Mouse (Mus musculus) right cerebral cortex, postnatal 14 days (tissue): ENCODE results near the gene Nop53.
A peak's percentile ranks its signal among the peaks of the same experiment; 100 is the strongest.

Experiments used
- DNase-seq: peaks from one replicate; pipeline ENCODE4 v3.0.0; 2022

Nop53 gene

DNA sequence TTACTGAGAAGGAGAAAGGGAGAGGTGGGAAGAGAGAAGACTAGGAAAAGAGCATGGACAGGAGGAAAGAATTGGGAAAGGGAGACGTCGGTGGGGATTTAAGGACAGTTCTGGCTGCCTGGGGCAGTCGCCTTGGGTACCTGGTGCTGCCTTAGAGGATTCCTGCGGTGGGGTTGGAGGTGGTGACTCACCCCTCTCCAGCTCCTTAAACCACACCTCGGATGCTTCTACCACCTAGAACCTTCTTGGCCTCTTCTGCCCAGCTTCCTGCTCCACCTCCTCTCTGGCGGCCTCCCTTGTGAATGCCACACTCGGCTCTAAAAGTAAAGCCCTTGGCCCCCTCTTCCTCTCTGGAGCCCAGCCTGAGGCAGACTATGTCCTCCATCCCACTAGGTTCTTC is 9.6 kb upstream of the Nop53 start:
- no peak for DNase-seq

DNA sequence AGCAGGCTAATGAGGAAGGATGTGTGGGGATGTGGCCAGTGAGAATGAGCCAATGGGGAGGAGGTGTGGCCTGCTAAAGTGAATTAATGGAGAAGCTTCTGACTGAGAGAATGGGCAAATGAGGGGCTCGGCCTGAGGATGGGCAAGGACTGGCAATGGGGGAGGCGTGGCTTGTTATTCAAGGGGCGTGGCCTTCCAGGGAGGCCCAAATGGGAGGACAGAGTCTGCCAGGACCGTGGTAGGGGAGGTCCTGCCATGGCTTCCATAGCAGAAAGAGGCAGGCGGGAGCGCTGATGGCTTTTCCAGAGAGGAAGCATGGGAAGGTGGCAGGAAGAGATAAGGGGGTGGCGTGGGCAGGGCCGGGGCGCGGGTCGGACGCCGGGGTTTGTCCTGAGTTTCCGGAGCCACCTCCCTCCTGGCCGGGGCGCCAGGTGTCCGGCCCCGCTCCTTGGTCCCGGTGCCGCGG is 9.1 kb upstream of the Nop53 start:
- DNase-seq, result no peak

DNA sequence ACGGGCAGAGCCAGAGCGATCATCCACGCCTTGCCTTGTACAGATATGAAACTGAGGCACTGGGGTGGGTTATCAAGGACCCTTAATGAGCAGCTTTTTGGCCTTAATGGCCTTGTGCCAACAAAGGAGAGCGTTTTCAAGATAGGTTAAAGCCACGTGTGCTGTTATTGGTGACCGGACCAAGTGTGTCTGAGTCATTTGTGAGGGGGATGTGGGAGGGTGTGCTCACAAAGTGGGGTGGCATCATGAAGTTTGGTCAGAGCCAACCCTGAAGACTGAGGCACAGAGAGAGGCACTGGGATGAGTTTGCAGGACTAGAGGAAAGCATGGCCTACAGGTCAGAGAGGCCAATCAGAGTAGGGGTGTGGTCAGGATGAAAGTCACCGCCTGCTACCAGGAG is 8.6 kb upstream of the Nop53 start:
- no peak for DNase-seq

DNA sequence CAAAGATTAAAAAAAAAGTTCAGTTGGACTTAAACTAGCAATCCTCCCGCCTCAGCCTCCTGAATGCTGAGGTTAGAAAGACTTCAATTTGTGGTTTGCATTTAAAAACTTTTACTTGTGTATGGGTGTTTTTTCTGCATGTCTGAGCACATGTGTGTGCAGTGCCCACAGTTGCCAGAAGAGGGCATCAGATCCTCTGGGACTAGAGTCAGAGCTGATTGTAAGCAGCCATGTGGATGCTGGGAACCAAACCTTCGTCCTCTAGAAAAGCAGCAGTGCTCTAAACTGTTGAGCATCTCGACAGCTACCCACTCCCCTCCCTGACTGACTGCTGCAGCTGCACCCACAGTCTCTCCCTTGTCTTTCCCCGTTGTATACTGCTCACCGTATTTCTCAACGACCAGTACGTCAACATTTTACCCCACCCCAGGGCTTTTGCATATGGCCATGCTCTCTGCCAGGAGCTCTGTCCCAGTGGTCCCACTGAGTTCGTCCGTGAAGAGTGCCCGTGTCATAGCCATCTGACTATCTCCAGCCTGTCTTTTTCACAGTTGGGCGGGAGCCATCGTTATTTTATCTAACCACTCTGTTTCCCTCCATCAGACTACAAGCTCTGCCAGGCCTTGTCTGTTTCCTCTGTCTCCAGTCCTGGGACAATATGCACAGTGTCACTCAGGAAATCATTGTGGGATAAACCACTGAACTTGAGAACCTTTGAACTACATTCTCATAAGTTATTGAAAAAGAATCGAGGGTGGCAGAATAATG is 7.6 kb upstream of the Nop53 start:
- no peak for DNase-seq

DNA sequence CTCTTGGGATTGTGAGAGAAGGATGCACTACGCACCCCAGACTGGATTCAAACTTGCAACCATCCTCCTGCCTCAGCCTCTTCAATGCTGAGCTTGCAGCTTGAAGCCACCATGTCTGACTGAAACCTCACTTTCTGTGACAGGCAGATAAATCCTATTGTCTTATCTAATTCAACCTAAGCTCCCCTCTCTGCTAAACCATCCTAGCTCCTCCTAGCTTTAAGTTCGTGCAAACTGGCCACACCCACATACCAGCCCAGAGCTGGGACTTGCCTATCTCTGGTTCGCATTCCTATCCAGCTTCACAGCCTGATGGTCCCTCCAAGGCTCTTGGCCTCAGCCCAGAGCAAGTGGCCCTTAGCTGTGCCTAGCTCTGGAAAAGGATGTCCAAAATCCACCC is 6.5 kb upstream of the Nop53 start:
- no peak for DNase-seq

DNA sequence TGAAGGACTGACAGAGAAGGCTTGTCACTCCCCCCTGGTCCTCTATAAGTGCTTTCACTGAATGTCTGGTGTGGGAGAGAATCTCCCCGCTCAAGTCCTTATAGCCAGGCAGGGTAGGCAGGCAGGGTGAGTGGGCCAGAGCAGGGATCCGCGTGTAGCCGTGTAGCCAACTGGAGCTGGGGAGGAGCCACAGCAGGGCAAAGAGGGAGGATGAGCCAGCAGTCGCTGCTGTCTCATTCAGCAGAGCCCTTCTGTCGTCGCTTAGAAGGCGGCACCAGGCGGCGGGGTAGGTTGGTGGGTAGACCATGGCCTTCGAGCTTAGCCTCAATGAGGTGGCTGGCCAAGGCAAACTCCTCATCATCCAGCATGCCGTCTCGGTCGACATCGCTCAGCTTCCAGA is 4.1 kb upstream of the Nop53 start:
- DNase-seq, result no peak

DNA sequence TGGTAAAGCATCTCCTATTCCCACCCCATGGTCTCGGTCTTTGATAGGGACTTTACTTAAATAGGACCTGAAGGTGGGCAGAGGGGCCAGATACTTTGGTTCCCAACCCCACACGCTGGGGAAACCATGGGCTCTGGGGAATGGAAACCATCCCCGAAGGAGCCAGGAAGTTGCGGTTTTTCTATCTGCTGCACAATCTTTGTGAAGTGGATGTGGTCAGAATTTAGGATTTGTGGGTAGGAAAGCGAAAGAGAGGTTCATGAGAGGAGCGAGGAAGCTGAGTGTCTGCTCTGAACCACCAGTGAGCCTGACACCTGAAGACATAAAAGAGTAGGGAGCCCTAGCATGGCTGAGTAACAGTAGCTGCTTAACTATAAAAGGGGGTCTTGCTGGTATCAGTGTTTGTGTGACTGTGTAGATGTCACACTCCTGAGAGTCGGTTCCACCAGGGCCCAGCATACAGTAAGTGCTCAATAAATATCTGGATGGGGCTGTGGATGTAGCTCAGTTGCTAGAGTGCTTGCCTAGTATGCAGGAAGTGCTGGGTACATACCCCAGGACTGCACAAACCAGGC is 3.4 kb upstream of the Nop53 start:
- DNase-seq, result no peak

DNA sequence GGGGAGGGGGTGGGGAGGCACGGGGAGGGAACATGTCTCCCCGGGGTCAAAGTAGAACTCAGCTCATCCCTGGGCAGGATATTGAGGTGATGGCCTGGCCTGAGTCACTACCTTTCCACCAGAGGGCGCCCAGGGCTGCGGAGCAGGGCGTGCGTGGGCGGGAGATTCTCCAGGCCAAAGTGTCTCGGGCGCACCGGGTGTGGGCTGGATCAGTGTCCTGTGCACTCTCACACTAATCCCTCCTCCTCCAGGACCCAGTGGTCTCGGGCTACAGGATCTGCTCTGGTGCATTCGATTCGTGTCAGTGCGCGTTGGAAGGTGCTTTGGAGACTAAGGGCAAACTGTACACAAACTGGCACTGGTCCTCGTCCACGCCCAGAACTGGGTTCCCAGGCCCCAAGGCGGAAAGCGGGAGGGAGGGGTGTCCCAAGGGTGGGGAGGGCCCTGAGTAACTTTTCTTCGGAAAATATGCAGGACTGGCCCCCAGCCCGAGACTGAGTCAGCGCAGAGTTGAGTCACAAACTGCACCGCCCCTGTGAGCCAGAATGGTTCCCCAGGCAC is 2.6 kb upstream of the Nop53 start:
- peak; percentile 76 for DNase-seq

DNA sequence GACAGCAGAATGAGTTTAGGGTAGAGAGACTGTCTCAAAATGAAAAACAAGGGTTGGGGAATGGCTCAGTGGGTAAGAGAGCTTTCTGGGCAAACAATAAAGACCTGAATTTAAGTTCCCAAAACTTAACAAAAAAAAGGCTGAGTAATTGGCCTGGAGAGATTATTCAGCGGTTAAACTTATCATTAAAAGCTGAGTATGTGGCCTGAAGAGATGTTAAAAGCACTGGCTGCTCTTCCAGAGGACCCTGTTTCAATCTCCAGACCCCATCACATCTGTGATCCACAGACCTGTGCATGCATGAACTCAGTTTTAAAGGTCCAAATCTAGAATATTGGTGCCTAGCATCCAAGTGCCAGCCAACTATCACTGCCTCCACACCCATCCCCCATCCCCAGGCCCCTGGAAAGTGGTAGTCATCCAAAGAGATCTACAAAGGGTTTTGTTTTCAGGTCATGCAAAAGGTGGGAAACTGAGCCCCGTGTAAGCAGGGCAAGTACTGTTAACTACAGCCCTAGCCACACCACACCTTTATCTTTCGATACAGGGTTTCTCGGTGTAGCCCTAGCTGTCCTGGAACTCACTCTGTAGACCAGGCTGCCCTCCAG is 1.9 kb upstream of the Nop53 start:
- no peak for DNase-seq

DNA sequence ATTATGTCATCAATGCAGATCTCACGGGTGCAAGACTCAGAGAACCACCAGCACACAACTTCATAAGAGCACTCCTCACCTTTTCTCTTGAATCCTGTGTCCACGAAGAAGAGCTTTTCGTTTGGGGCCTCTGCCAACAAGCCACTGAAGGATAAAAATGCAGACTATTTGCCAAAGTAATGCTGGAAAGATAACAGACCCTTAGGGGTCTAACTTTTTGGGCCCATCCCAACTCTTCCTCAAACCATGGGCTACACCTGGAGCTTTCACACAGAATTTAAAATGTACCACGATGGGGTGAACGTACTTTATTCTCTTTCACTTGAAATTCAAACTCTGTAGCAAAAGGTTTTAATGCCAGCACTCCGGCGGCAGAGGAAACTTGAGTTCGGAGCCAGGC is 663 bp downstream of the Nop53 start:
- DNase-seq, result no peak

DNA sequence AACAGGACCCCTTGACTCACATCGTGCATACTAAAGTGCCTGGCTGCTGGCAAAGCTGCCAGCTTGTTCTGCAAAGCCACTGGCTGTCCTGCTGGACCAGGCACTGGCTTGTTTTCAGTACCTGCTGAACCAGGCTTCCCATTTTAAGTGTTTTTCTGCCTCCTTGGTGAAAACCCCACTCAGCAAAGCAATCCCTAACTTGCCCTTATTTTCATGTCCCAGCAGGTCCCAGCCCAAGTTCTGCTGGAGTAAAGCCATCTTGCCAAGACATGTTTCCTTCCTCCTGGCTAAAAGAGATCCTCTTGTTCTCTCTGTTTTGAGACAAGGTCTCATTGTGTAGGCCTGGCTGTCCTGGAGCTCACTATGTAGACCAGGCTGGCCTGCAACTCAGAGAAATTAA is 1.6 kb downstream of the Nop53 start:
- no peak for DNase-seq

DNA sequence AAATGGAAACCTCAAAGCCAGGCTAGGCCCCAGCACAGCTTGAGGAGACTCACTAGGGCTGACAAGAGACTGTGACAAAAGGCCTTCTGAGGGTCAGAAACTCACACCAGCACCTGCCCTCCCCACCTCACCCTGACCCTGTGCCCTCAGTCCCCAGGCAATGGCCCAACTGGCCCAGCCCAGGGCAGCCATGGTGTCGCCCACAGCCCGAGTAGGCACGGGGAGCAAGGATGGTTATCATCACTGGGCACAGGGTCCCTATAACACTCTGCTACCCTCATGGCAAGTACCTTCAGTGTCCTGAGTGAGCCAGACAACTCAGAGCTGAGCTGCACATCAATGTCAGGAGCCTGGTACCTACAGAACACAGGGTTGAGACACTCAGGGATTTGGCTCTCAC is 7.3 kb downstream of the Nop53 start:
- no peak for DNase-seq

DNA sequence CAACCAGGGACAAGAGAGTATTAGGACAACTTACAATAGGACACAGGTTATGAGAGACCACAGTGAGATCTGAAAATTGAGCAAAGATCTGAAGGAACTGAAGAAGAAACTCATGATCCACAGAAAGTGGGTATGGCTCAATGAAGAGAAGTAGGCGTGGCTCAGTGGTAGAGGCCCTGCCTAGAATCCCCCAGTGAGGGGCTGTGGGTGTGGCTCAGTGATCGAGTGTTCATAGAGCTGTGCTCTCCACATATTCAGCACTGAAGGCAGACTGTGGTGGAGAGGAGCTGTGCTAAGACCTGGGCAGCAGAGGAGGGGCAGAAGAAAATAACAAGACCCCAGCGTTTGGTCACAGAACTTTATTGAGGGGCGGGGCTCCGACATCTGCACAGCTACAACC is 8.4 kb downstream of the Nop53 start:
- DNase-seq, result no peak

DNA sequence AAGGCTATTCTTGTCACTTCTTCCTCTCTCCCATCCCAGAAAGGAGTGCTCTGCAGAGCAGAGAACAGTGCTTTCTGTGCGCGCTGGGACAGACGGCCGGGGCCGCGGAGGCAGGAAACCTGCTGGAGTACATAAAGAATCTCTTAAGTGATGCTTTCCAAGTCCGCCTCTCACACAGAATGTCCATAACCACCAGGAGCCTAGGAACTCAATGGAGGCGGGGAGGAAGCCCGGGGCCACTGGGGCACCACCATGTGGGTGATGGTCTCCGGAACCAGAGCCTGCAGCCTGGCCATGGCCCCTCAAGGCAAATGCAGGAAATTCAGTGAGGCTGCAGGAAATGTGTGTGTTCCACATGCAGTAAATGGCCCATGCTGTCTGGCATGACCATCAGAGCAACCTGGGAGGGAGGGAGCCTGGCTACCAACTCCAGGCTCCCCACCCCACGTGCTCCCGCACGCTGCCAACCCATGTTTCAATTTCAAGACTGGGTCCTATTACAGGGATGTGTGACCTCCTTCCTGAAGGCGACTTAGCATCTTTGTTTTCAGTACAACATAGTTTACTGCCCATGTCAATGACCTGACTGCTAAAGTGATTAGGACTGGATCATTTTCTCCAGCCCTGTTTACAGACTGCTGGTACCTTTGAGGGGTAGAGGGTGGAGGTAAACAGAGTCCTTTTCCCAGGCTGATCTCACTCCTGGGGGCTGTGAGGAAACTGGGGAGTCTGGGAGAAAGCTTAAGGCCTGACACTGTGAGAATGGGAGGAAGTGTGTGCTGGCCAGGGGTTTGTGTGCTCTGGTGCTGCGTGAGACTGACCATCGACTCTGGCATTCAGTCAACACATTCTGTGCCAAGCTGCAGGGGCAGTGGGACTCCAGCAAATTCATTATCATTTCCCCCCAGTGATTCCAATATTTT is 12.2 kb downstream of the Nop53 start:
- peak; percentile 53 for DNase-seq

DNA sequence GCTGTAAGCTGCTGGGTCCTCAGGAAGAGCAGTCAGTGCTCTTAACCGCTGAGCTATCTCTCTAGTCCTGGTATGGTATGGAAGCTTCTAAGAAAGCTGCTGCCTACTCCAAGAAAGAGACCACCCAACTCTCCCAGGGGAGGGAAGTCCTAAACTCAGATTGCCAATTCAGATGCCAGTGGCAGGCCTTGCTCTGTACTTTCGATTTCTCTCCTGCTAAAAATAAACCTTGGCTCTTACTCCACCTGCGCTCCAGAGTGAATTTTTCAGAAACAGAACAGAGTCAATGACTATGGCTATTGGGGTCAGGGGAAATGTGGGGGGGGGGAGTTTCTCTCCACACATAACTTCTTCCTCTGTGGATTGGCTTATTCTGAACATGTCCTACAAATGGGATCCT is 14.2 kb downstream of the Nop53 start:
- DNase-seq, result no peak

DNA sequence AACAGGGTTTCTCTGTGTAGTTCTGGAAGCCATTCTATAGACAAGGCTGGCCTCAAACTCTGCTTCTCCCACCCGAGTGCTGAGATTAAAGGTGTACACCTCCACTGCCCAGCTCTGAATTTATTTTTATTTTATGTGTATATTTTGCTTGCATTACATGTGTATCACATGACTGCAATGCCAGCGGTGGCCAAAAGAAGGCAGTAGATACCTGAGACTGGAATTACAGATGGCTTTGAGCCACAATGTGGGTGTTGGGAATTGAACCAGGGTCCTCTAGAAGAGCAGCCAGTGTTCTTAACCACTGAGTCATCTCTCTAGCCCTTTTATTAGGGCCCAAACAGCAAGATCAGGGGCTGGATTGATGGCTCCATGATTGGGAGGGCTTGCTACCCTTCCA is 15.3 kb downstream of the Nop53 start:
- no peak for DNase-seq

DNA sequence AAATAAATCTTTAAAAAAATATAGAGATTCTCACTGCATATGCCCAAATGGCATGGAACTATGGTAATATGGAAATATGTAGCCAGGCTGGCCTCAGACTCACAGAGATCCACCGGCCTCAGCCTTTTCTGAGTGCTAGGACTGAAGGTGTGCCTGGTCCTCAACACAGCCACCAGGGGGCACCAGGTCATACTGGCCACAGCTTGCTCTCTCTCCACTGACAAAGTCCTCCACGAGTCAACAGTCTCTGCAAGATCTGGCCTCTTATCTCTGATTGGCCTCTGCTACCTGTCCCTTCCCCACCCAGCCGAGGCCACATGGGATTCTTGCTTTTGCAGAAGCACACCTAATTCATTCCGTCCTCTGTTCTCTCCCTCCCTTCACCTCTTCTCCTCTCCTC is 16.0 kb downstream of the Nop53 start:
- peak; percentile 44 for DNase-seq

DNA sequence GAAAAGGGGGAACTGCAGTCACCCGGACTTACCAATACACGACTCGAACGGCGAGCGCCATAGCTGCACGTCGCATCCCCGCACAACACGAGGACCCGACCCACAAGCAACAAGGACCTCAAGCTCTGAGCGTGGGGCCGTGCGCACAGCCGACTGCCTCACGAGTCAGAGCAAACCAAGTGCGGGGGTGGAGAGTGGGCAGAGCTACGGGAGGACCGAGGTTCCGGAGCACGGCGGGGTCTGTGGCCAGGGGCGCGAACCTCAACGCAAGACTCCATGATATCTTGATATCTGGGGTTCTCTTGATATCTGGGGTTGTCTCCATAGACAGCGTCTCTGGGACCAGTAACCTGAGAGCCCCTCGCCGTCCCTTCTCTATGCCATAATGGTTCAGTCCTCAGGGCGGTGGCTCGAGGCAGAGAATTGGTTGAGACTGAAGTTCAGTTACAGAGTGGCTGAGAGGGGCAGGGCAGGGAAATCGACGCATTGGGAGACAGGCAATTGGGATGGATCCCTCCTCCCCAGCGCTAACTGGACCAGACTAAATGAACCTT is 23.6 kb downstream of the Nop53 start, which contains the start of gene Selenow:
TSS of gene Selenow (minus strand) at position 183 of the 554 bp plus-strand sequence.
- DNase-seq, result peak; percentile 94

DNA sequence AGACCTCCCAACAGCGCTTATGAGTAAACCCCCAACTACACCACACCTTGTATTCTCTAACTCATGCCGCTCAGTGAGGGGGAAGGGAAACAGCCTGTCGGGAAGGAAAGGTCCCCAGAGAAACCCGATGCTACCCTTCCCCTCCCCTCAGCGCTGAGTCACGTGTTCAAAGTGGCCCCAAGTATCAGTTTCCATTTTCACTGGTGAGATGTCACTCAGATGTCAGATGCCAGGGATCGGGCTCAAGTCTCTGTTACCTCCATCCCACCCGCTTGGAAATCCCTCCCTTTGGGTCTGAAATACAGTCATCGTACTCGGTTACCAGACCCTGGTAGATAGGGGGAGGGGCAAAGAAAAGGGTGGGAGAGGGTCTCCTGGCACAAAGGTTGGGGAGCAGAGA is 24.1 kb downstream of the Nop53 start:
- no peak for DNase-seq

DNA sequence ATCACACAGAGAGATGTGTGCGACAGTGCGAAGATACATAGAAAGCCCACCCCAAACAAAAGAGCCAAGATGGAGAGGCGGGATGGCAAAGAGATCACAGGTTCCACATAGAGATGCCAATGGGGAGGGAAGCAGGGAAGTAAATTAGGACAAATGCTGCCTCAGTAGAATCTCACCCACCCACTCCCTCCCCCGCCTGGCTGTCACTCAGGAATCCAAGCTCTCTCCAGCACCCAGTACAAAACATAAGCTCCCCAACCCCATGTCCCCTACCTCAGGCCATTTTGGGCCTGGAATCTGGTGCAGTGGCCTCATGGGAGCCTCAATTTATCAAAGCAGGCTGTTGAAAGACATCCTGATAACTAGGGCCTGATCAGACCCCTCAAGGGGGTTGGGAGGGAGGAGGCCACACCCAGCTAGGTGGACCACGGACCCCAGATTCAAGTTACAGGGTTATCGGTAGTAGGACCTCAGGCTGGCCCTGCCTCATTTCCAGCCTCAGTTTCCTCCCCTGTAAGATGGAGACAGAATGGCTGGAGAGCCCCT is 25.2 kb downstream of the Nop53 start:
- DNase-seq, result no peak

DNA sequence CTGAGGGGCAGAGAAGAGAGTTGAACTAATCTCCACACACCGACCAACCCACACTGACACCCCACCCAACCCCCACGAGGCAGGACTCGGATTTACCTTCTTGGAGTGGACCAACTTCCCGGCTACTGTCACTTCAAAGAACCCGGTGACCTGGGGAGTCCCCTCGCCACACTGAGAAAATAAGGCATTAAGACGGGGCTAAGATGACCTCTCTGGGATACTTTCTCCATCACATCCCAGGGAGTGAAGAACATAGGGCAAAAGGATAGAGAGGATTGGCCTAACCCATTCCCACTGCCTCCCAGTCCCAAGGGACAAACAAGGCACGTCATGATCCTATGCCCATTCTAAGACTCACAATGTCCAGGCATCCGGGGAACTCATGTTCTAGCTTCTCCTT is 25.9 kb downstream of the Nop53 start:
- no peak for DNase-seq

DNA sequence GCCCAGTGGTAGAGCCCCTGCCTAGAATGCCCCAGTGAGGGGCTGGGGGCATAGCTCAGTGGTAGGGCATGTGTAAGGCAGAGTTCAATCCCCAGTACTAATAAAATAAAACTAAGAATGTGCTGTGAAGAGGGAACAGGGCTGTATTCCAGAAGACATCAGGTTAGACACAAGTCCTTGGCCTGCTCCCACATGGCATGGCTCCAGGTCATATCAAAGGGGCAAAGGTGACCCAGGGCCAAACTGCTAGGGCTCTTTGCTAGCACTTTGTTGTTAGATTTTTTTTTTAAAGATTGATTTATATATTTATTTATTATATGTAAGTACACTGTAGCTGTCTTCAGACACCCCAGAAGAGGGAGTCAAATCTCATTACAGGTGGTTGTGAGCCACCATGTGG is 27.5 kb downstream of the Nop53 start:
- DNase-seq, result no peak
